Mouse (Mus musculus) forebrain, embryonic 12.5 days (tissue): ENCODE results near the gene Plcl1. TPM values are rescaled to one million over a fixed set of nuclear protein-coding genes. Genes with fewer than 3 reads are reported as not detected.
"Not testable (repeated sequence)": the region's sequence is repeated elsewhere in the genome, so short reads cannot be mapped to it uniquely, and the experiment has no call there.

Source experiments
- ATAC-seq: fragments of 200-750 bp; cut with Nextera tagmentation; 2 replicates; pipeline ENCODE4 v1.8.0; 2017; ENCODE audit warnings: moderate TSS enrichment; ENCODE audit not compliant: low FRiP score
- H3K27ac ChIP-seq: fragments of 300-500 bp; sonication (generic); 2 replicates; pipeline ENCODE4 v1.5.1; 2016; ENCODE audit warnings: mild to moderate bottlenecking
- H3K27me3 ChIP-seq: fragments of 300-500 bp; sonication (generic); 2 replicates; pipeline ENCODE4 v1.6.1; 2016; ENCODE audit warnings: mild to moderate bottlenecking
- H3K36me3 ChIP-seq: fragments of 300-500 bp; sonication (generic); replicated peaks from 2 replicates; pipeline ENCODE4 v1.6.1; 2016; ENCODE audit warnings: mild to moderate bottlenecking
- H3K4me1 ChIP-seq: fragments of 300-500 bp; sonication (generic); 2 replicates; pipeline ENCODE4 v1.6.1; 2016
- H3K4me2 ChIP-seq: fragments of 300-500 bp; sonication (generic); 2 replicates; pipeline ENCODE4 v1.6.1; 2016; ENCODE audit warnings: mild to moderate bottlenecking, moderate library complexity
- H3K4me3 ChIP-seq: fragments of 300-500 bp; sonication (generic); replicated peaks from 2 replicates; pipeline ENCODE4 v1.5.1; 2016; ENCODE audit warnings: mild to moderate bottlenecking
- H3K9ac ChIP-seq: fragments of 300-500 bp; sonication (generic); 2 replicates; pipeline ENCODE4 v1.6.1; 2016; ENCODE audit warnings: mild to moderate bottlenecking
- H3K9me3 ChIP-seq: fragments of 300-500 bp; sonication (generic); 2 replicates; pipeline ENCODE4 v1.6.1; 2016
- WGBS: fragments of 180-500 bp; shearing (Covaris S2); methylation state at CpG from one replicate; pipeline ENCODE4 v1.1.7; 2016; 5-methylcytosine and 5-hydroxymethylcytosine counted together
- polyA plus RNA-seq: library from polyadenylated mRNA; unstranded; fragments of >200 nt; fragmentation: Nextera tagmentation; extraction: Ambion mirVana; gene quantifications from 2 replicates; pipeline ENCODE4 v1.2.1, GENCODE M21; 2016

The Plcl1 gene
- polyA plus RNA-seq, 1 experiment from 2014 or later, result 4.2 TPM

DNA sequence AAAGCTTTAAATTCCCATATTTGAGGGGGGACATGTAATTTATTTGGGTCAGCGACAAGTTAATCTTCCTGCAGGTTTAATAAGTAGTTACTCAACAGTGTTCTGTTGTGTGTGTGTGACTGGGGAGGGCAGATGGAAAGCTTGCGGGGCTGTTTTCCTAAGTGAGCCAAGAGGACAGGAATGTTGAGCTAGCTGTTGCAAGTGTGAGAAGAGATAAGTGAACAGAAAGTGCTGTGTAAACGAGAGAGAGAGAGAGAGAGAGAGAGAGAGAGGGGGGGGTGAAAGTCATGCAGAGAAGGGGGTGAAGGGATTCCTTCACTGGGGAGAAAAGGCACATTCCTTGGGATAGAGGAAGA lies 39.9 kb downstream of the Plcl1 start:
- no peak overlapping the region for H3K9ac ChIP-seq
- no peak overlapping the region for H3K4me3 ChIP-seq
- H3K4me2 ChIP-seq, result no peak overlapping the region
- peaks cover 2% of the 10 kb centered on the region; the same call in 1 of the 2 replicates for H3K4me1 ChIP-seq
- 68% methylated on average over 3 of the region's 3 CpGs for whole genome bisulfite sequencing
- H3K27me3 ChIP-seq, result no peaks in the 10 kb centered on the region
- H3K27ac ChIP-seq, result no peak overlapping the region
- ATAC-seq, result no peak
- H3K36me3 ChIP-seq, result no peaks in the 10 kb centered on the region
- H3K9me3 ChIP-seq, result no peaks in the 10 kb centered on the region

DNA sequence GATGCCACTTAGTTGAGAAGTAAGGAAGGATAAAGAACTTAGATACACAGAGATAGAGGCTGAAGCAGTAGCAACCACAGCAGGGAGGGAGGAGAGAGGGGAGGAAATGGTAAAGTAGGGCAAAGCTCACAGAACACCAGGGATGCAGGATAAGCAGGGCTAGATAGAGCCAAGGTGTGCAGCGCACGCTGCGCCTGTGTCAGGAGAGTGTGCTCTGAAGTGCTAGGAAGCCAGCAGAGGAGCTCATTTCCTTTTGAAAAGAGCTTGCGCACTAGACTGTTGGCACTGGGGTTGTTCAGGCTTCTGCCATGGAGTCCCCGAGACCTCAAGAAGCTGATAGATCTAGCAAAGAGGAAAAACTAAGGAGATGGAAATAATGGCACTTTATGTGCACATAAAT lies 40.6 kb downstream of the Plcl1 start:
- Histone ChIP-seq H3K9me3 (no peaks in the 10 kb centered on the region), H3K9ac (no peak overlapping the region), H3K4me3 (no peak overlapping the region), H3K4me1 (peaks cover 2% of the 10 kb centered on the region; the same call in 1 of the 2 replicates), H3K27me3 (no peaks in the 10 kb centered on the region), H3K27ac (no peak overlapping the region), H3K36me3 (no peaks in the 10 kb centered on the region), H3K4me2 (no peak overlapping the region)
- ATAC-seq, result no peak
- 87% methylated on average over 5 of the region's 5 CpGs for WGBS

DNA sequence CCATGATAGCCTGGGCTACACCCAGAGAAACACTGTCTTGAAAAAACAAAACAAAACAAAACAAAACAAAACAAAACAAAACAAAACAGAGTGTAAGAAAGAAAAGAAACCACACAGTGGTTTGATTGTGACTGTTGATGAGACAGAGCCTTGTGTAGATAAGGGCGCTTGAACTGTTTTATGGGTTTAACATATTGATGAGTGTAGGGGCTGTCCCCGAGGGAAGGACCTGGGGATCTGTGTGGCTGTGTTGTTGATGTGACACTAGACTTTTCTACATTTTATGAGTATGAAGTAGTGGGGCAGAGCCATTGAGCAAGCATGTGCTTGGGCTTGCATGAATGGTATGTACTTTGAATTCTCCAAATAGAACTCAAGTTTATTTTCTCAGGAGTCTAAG lies 41.2 kb downstream of the Plcl1 start:
- WGBS, result 82% methylated on average over 2 of the region's 2 CpGs
- Histone ChIP-seq H3K36me3 (no peaks in the 10 kb centered on the region), H3K27me3 (no peaks in the 10 kb centered on the region), H3K4me1 (peaks cover 2% of the 10 kb centered on the region; the same call in 1 of the 2 replicates), H3K27ac (no peak overlapping the region), H3K9me3 (no peaks in the 10 kb centered on the region), H3K9ac (no peak overlapping the region), H3K4me2 (no peak overlapping the region), H3K4me3 (no peak overlapping the region)
- no peak for ATAC-seq

DNA sequence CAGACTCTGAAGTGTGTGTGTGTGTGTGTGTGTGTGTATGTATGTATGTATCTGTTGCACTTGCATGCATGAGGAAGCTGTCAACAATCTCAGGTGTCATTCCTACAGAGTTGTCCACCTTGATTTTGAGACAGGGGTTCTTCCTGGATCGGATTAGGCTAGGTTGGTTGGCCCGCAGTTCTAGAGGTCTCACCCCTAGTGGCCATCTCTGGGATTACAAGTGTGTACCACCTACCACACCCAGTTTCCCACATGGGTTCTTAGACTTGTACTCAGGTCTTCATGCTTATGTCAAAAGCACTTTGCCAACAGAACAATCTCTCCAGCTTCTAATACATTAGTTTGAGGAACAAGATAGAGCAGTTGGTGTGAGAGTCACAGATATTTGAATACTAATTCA lies 41.9 kb downstream of the Plcl1 start:
- WGBS, result 93% methylated on average over 2 of the region's 2 CpGs
- no peaks in the 10 kb centered on the region for H3K27me3 ChIP-seq
- H3K27ac ChIP-seq, result no peak overlapping the region
- no peaks in the 10 kb centered on the region for H3K36me3 ChIP-seq
- H3K9me3 ChIP-seq, result no peaks in the 10 kb centered on the region
- H3K9ac ChIP-seq, result no peak overlapping the region
- no peak overlapping the region for H3K4me3 ChIP-seq
- no peak for ATAC-seq
- peaks cover 2% of the 10 kb centered on the region; the same call in 1 of the 2 replicates for H3K4me1 ChIP-seq
- no peak overlapping the region for H3K4me2 ChIP-seq

DNA sequence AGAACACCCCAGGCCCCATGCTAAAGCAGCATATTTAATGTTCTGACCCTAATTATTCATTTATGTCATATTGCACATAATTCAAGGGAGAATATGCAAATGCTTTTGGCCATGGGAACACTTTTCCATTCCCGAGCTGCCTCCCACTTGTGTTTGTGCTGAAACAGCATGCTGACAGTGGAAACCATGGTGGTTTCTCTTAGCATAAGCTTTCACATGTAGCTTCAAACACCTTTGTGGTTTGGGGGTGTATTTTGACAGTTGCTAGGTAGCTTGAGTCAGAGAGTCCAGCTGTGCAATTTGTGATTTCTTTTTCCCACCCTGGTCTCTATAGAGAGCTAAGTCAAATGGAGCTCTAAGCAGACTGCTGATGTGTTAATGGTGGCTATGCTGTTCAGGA lies 42.4 kb downstream of the Plcl1 start:
- WGBS, result 80% methylated on average over 1 of the region's 1 CpGs
- ATAC-seq, result no peak

DNA sequence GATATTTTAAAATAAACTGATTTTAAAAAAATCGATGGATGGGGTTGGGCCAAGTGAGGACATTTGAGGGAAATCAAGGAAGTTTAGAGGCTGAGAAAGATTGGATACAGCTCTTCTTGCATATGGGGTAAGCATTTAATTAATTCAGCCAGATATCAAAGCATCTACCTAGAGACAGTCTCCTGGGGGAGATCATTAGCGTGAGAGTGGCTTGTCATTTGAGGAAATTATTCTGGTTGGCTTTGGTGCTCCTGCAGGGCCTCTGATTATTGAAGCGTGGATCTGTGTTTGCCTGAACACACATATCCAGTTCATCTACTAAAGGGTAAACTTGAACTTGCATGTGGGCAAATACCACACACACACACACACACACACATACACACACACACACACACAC lies 44.1 kb downstream of the Plcl1 start:
- H3K27me3 ChIP-seq, result no peaks in the 10 kb centered on the region
- H3K4me2 ChIP-seq, result no peak overlapping the region
- WGBS, result 69% methylated on average over 3 of the region's 3 CpGs
- H3K9ac ChIP-seq, result no peak overlapping the region
- ATAC-seq, result 0 out of 2 replicates have a peak, but pooled peaks have one; percentile 19
- H3K36me3 ChIP-seq, result no peaks in the 10 kb centered on the region
- H3K4me1 ChIP-seq, result peaks cover 2% of the 10 kb centered on the region; the same call in 1 of the 2 replicates
- H3K27ac ChIP-seq, result no peak overlapping the region
- no peaks in the 10 kb centered on the region for H3K9me3 ChIP-seq
- no peak overlapping the region for H3K4me3 ChIP-seq

More for the DNA sequence above, 42.4 kb downstream of the Plcl1 start:
- Histone ChIP-seq H3K9ac (no peak overlapping the region), H3K4me3 (no peak overlapping the region), H3K4me2 (no peak overlapping the region), H3K9me3 (no peaks in the 10 kb centered on the region), H3K27ac (no peak overlapping the region), H3K4me1 (peaks cover 2% of the 10 kb centered on the region; the same call in 1 of the 2 replicates), H3K36me3 (no peaks in the 10 kb centered on the region), H3K27me3 (no peaks in the 10 kb centered on the region)

DNA sequence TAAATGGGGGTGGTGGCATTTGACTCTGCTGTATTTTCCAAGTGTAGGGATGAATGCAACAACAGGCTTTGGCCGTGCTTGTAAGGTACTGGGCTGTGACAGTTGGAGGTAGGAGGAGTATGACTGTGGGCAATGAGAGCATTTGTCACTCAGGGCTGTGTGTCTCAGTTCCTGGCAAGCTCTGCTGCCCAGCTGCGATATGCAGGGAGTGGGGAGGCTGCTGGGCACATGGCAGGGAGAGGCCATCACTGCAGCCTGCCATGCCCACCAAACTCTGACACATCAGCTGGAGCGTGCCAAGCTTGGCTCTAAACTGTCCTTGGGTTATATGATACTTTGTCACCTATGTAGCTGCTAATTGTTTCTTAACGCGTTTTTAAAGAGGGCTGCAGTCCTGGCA lies 48.4 kb downstream of the Plcl1 start:
- Histone ChIP-seq H3K9ac (no peak overlapping the region), H3K9me3 (no peaks in the 10 kb centered on the region), H3K36me3 (no peaks in the 10 kb centered on the region), H3K4me2 (no peak overlapping the region), H3K27me3 (no peaks in the 10 kb centered on the region), H3K27ac (no peak overlapping the region), H3K4me3 (no peak overlapping the region), H3K4me1 (peaks cover 2% of the 10 kb centered on the region; the same call in 1 of the 2 replicates)
- ATAC-seq, result no peak
- WGBS, result 82% methylated on average over 5 of the region's 5 CpGs

DNA sequence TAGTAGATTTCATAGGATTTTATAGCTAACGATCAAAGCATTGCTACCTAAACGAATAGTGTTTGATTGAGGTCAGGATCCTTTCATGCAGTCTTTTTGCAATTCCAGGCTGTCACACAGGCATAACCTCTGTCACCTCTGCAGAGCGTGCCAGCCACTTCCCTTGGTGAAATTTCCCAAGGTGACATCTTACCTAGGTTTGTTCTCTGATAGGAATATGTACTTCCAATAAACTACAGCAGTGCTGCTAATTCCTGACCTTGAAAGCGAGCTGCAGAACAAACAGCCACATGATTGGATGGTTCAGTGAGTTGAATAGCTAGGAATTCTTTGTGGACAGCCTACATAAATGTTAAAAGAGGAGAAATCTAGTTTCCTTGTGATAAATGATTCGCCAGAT lies 56.6 kb downstream of the Plcl1 start:
- WGBS, result 74% methylated on average over 5 of the region's 5 CpGs
- no peaks in the 10 kb centered on the region for H3K27me3 ChIP-seq
- H3K9ac ChIP-seq, result no peak overlapping the region
- H3K27ac ChIP-seq, result no peak overlapping the region
- H3K9me3 ChIP-seq, result no peaks in the 10 kb centered on the region
- H3K4me2 ChIP-seq, result no peak overlapping the region
- H3K4me1 ChIP-seq, result no peaks in the 10 kb centered on the region
- H3K36me3 ChIP-seq, result no peaks in the 10 kb centered on the region
- no peak overlapping the region for H3K4me3 ChIP-seq
- no peak for ATAC-seq

DNA sequence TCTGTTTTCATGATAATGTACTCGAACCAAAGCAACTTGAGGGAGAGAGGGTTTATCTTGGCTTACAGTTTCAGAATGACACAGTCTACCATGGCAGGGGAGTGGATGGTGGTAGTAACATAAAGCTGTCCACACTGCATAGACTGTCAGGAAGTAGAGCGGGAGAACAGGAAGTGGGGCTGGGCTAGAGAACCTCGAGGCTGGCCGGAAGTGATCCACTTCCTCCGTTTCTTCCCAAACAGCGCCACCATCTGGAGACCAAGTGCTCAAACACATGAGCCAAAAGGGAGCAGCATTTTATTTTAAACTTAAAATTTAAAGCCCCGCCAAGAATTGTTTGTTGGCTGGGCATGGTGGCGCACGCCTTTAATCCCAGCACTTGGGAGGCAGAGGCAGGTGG lies 68.0 kb downstream of the Plcl1 start:
- Histone ChIP-seq H3K4me2 (no peak overlapping the region), H3K9me3 (no peaks in the 10 kb centered on the region), H3K4me1 (no peaks in the 10 kb centered on the region), H3K4me3 (no peak overlapping the region), H3K9ac (no peak overlapping the region), H3K27ac (no peak overlapping the region), H3K27me3 (no peaks in the 10 kb centered on the region), H3K36me3 (no peaks in the 10 kb centered on the region)
- ATAC-seq, result no peak
- 85% methylated on average over 9 of the region's 9 CpGs for WGBS

DNA sequence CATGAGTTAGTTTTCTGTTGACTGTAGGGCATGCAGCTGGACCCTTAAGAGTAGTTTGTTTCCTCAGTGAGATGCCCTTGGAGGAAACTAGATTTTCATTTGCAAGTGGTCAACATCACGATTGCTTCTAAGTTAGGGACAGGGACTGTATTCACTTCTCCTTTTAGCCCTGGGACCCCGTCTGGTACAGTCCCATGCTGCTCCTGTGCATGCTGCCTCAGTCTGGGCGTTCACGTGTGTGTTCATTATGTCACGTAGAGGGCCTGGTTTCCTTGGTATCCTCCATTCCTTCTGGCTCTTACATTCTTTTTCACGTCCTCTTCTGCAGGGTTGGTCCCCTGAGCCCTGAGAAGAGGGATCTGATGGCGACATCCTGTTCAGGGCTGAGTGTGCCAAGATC lies 69.3 kb downstream of the Plcl1 start:
- ATAC-seq, result no peak
- Histone ChIP-seq H3K9me3 (no peaks in the 10 kb centered on the region), H3K27ac (no peak overlapping the region), H3K4me2 (no peak overlapping the region), H3K27me3 (no peaks in the 10 kb centered on the region), H3K36me3 (no peaks in the 10 kb centered on the region), H3K4me3 (no peak overlapping the region), H3K4me1 (no peaks in the 10 kb centered on the region), H3K9ac (no peak overlapping the region)
- WGBS, result 90% methylated on average over 7 of the region's 7 CpGs

DNA sequence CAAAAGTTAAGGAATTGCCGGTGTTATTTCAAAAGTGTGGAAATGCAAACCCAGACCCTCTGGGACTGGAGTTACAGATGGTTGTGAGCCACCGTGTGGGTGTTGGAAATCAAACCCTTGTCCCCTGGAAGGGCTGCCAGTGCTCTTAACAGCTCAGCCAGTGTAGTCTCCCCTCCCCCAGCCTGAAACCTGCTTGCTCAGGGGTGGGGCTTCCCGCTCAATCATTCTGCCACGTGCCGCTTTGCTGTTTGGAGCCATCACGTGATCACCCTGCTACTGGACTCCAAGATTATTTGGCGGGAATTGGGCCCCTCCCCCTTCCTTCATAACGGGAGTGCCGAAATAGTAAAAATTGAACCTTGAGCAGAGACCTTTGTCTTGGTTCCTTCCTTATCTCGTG lies 81.7 kb downstream of the Plcl1 start:
- not testable (repeated sequence) for H3K27ac ChIP-seq, H3K27me3 ChIP-seq, H3K4me1 ChIP-seq, H3K9ac ChIP-seq, H3K4me2 ChIP-seq, H3K9me3 ChIP-seq, H3K36me3 ChIP-seq, ATAC-seq, H3K4me3 ChIP-seq
- WGBS, result 84% methylated on average over 10 of the region's 10 CpGs

DNA sequence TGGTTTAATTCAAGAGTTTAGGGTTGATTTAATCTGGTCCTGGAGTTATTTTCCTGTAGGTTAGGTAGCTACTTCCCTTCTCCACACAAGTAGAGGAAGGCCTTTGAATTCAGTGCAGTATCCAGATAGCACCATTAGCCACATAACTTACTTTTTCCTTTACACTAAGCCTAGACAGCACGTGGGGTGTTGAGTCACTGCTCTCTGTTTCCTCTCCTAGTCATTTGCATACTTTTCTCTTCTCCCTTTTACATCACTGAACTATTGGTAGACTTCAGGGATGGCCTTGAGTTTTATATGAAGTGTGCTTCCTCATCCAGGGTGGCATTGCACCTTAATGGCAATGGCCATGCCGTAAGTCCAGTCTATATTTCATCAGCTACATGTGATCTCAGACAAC lies 82.5 kb downstream of the Plcl1 start:
- H3K27ac ChIP-seq, result no peak overlapping the region
- H3K4me3 ChIP-seq, result no peak overlapping the region
- H3K4me2 ChIP-seq, result no peak overlapping the region
- no peak for ATAC-seq
- no peaks in the 10 kb centered on the region for H3K27me3 ChIP-seq
- no peaks in the 10 kb centered on the region for H3K36me3 ChIP-seq
- no peak overlapping the region for H3K9ac ChIP-seq
- H3K4me1 ChIP-seq, result peaks cover 4% of the 10 kb centered on the region; the same call in 1 of the 2 replicates
- 88% methylated on average over 2 of the region's 2 CpGs for WGBS
- H3K9me3 ChIP-seq, result no peaks in the 10 kb centered on the region

DNA sequence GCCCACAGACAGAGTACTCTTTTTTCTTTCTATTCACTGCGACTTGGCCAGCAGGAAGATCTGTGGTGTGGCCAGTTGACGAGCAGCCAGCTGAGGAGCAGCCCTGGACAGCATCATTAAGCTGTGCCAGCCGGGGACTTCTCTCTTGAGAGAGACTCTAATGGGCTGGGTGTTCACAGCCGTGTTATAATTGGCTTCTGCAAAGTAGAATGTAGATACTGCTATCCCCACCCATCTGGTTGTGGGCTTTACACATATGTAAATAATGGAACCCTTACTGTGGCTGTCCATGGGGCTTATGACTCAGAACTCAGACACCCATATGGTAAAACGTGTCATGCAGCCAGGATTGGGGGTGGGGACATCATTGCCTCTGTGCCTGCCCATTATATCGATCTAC lies 83.6 kb downstream of the Plcl1 start:
- Histone ChIP-seq H3K4me3 (no peak overlapping the region), H3K36me3 (no peaks in the 10 kb centered on the region), H3K27me3 (no peaks in the 10 kb centered on the region), H3K9ac (no peak overlapping the region), H3K27ac (no peak overlapping the region), H3K4me2 (no peak overlapping the region), H3K4me1 (peaks cover 4% of the 10 kb centered on the region; the same call in 1 of the 2 replicates), H3K9me3 (no peaks in the 10 kb centered on the region)
- 46% methylated on average over 6 of the region's 6 CpGs for WGBS
- ATAC-seq, result peak; percentile 83
